Mouse (Mus musculus) heart, postnatal 0 days (tissue): ENCODE data around the gene Trappc2l.

Source experiments
- CTCF ChIP-seq: IDR thresholded peaks from 2 replicates; pipeline ENCODE4 v1.5.1; 2016; ENCODE audit warnings: antibody characterized with exemption, control low read depth, low read depth
- EP300 ChIP-seq: IDR thresholded peaks from 2 replicates; pipeline ENCODE4 v1.6.1; 2016; ENCODE audit warnings: antibody characterized with exemption, low read depth

- TF ChIP-seq EP300, result no peak
- no peak for TF ChIP-seq CTCF
Measured at GRCm38 (mm10) chr8:122640825-122641224, 29.4 kb downstream of the Trappc2l start.
